Mouse (Mus musculus): ENCODE data around the gene Icam1.

Icam1 gene

GRCm38 (mm10) chr9:21015571-21016130, at the start of gene Icam1:
Icam1 (plus strand) TSS chr9:21015985.
- peak; percentile 80 to 84 for DNase-seq (ENCODE audit: low read depth in 2 of 2, low spot score in 2 of 2)

- DNase-seq (ENCODE audit: low read depth in 2 of 2, low spot score in 2 of 2) = no peak
Measured at GRCm38 (mm10) chr9:20966008-20966407, 49.8 kb upstream of the Icam1 start.

- DNase-seq (ENCODE audit: low read depth in 2 of 2, low spot score in 2 of 2) = no peak
Measured at GRCm38 (mm10) chr9:20966747-20967146, 49.0 kb upstream of the Icam1 start.

- DNase-seq (ENCODE audit: low read depth in 2 of 2, low spot score in 2 of 2) = no peak
Measured at GRCm38 (mm10) chr9:20971751-20972140, 44.0 kb upstream of the Icam1 start.

GRCm38 (mm10) chr9:20972141-20972992, 43.4 kb upstream of the Icam1 start:
- no peak for DNase-seq (ENCODE audit: low read depth in 2 of 2, low spot score in 2 of 2)

- no peak for DNase-seq (ENCODE audit: low read depth in 2 of 2, low spot score in 2 of 2)
Measured at GRCm38 (mm10) chr9:20973001-20973681, 42.6 kb upstream of the Icam1 start.

GRCm38 (mm10) chr9:20973682-20974075, 42.1 kb upstream of the Icam1 start:
- DNase-seq (ENCODE audit: low read depth in 2 of 2, low spot score in 2 of 2) = no peak

GRCm38 (mm10) chr9:20975431-20976215, 40.2 kb upstream of the Icam1 start:
- DNase-seq (ENCODE audit: low read depth in 2 of 2, low spot score in 2 of 2) = no peak

GRCm38 (mm10) chr9:20976216-20976960, 39.4 kb upstream of the Icam1 start, which contains the start of gene S1pr2:
S1pr2 (minus strand) TSS chr9:20976781.
- peak; percentile 41 to 55 for DNase-seq (ENCODE audit: low read depth in 2 of 2, low spot score in 2 of 2)

- no peak for DNase-seq (ENCODE audit: low read depth in 2 of 2, low spot score in 2 of 2)
Measured at GRCm38 (mm10) chr9:20976961-20977689, 38.7 kb upstream of the Icam1 start.

GRCm38 (mm10) chr9:20978409-20979095, 37.2 kb upstream of the Icam1 start:
- DNase-seq (ENCODE audit: low read depth in 2 of 2, low spot score in 2 of 2) = no peak

GRCm38 (mm10) chr9:20979181-20979580, 36.6 kb upstream of the Icam1 start:
- no peak for DNase-seq (ENCODE audit: low read depth in 2 of 2, low spot score in 2 of 2)

- no peak for DNase-seq (ENCODE audit: low read depth in 2 of 2, low spot score in 2 of 2)
Measured at GRCm38 (mm10) chr9:20979769-20980168, 36.0 kb upstream of the Icam1 start.

GRCm38 (mm10) chr9:20982171-20982570, 33.6 kb upstream of the Icam1 start:
- DNase-seq (ENCODE audit: low read depth in 2 of 2, low spot score in 2 of 2) = no peak

GRCm38 (mm10) chr9:20983169-20983568, 32.6 kb upstream of the Icam1 start:
- peak in 1 of 2 experiments; percentile 6 for DNase-seq (ENCODE audit: low read depth in 2 of 2, low spot score in 2 of 2)

- no peak for DNase-seq (ENCODE audit: low read depth in 2 of 2, low spot score in 2 of 2)
Measured at GRCm38 (mm10) chr9:20986952-20987686, 28.7 kb upstream of the Icam1 start.

- no peak for DNase-seq (ENCODE audit: low read depth in 2 of 2, low spot score in 2 of 2)
Measured at GRCm38 (mm10) chr9:20987953-20988352, 27.8 kb upstream of the Icam1 start.

- DNase-seq (ENCODE audit: low read depth in 2 of 2, low spot score in 2 of 2) = no peak
Measured at GRCm38 (mm10) chr9:20990861-20991260, 24.9 kb upstream of the Icam1 start.

GRCm38 (mm10) chr9:20991587-20991986, 24.2 kb upstream of the Icam1 start:
- no peak for DNase-seq (ENCODE audit: low read depth in 2 of 2, low spot score in 2 of 2)

Data from CD8-positive naive resting alpha-beta T cell, adult 2 months (primary cell).